Mouse (Mus musculus) right cerebral cortex, postnatal 36 days (tissue): ENCODE results near the gene Glipr1l3.
"Not testable (repeated sequence)": the region's sequence is repeated elsewhere in the genome, so short reads cannot be mapped to it uniquely, and the experiment has no call there.

Experiments used
- DNase-seq, 2 experiments: peaks; one replicate each; pipeline ENCODE4 v3.0.0; 2022; ENCODE audit warnings: low spot score in 2 of 2, mixed read lengths in 1 of 2

Gene Glipr1l3

DNA sequence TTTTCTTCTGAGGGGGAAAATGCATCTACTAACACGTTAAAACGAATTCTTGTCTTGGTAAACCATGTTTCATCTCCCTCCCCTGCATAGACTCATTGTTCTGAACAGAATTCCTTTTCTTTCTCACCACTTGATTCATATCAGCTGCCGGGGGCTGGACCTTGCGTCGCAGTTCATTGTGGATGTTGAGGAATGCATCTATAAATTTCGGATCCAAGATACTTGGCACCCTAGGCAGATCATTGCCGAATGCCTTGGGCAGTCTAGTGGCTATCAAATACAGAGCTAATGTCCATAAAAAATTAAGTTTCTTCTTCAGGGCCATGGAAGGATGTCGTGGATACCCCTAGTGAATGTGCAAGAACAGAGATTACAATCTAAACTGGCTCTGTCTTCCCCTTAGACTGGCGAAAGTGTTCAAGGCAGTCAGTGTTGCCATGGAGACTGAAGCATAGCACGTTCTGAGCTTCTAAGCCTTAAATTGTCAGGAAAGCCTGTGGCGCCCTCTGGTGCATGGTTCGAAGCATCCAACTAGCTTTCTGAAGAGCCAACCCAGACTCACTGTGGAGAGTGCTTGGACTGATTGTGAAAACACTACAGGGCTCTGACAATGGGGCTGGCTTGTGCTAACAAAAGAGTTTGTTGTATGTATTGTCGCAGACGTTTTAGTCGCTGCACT is at the start of gene Glipr1l3:
Gene Glipr1l3 (minus strand): TSS at position 446 of the 679 bp plus-strand sequence.
- peak; percentile 80 to 88 for DNase-seq

DNA sequence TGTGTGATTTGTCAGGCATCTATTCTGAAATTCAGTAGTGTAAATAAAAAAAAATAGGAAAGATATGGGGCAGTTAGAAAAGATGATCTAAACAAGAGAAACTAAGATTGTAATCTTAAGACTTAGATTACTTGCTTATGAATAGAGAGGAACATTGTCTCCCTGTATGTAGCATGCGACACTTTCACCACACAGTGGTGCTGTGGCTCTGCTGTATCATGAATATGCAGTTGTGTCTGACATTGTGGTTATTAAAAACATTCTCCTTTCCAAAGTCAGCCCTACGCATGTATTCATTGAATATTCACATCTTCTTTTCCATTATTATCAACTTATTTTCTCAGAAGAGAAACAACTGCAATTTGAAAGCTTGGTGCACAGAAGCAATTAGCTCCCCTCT is 43.3 kb upstream of the Glipr1l3 start:
- peak; percentile 18 to 22 for DNase-seq

DNA sequence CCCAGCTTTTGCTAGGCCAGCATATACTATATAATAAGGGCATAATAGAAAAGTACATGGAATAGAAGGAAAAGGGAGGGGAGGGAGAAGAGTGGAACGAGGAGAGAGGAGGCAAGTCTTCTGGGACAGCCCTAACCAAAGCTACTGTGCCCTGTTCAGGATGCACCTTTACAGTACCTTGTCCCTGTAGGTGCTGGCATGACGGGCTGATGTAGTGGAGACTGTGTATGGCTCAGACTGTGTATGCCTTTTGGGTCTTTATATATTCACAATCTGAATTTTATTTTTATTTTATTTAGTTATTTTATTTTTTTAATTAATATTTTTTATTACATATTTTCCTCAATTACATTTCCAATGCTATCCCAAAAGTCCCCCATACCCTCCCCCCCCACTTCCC is 33.8 kb upstream of the Glipr1l3 start:
- DNase-seq = not testable (repeated sequence)

DNA sequence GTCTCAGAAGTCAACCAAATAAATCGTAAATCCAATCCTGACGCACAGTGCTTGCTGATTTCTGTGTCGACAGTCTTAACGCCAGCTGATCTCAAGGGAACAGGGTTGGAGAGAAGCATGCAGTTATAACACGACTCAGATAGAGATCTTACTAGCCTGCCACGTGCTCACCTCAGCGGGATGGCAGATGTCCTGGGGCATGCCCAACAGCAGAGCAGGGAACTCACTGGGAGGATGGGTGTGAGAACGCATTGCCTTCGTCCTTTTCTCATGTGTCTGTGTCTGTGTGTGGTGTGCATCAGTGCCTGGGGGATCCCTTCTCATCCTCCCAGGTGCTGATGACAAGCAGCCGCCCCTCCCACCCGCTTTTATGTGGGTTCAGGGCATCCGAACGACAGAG is 16.9 kb upstream of the Glipr1l3 start:
- DNase-seq = not testable (repeated sequence)

DNA sequence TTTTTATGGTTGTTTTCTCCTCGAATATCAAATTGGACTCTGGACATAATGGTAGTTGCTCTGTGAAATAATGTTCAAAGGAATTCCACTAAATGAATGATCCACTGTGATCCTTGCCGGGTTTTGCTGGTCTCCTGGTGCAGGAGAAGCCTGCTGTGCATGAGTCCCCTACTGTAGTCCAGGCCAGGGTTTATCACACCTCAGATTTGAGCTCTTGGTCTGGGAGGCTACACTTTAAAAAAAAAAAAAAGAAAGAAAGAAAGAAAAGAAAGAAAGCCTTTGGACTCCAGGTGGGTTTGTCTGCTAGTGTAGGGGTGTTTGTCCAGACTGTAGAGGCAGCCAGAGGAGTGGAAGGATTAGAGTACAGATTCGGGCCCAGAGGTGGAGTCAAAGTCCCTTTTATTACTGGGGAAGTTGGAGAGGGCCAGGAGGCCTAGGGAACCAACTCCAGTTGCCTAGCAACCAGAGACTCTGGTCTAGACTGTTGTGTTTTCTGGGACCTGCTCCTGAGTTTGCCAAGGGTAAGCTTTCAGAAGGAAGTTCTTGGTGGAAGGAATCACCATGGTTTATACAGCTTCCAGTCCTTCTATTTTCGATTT is 3.1 kb upstream of the Glipr1l3 start, which contains the start of gene Caps2:
Gene Caps2 (plus strand): TSS at position 454 of the 599 bp plus-strand sequence.
- no peak for DNase-seq

DNA sequence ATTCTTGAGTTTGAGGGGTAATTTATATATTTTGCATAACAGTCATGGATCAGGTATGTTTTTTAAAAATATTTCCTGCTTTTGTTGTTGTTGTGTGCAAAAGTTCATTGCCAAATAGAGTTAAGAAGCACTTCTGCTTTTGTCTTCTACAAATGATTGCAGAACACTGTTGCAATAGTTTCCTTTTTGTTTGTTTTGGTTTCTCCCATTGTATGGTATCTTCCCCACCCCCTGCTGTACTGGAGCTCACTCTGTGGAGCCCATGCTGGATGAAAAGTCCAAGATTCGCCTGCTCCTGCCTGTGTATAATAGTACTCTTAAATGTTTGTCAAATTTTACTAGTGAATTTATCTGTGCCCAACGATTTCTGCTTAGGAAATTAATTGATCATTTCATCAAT is 20.3 kb downstream of the Glipr1l3 start:
- no peak for DNase-seq

DNA sequence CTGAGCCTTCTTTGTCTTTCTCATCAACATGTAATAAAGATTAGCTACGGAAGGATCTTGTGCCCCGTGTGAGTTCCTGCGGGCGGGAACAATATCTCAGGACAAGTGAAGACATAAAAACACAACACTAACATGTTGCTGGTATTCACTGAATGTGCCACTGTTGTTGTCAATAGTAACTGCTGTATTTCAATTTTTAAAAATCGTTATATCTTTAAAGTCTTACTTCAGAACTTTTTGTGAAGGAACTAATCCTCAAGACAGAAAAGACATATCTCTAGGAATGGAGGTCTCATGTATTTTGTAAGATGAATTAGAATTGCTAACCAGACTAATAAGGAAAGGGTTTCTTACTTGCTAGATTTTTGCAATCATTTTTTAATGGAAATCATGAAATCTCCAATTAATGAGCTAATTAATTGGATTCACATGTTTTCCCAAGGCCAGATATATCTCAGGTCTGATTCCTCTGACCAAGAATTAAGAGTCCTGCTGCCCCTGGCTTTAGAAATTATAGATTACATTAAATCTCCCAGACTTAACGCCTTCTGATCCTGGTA is 21.2 kb downstream of the Glipr1l3 start:
- no peak for DNase-seq

DNA sequence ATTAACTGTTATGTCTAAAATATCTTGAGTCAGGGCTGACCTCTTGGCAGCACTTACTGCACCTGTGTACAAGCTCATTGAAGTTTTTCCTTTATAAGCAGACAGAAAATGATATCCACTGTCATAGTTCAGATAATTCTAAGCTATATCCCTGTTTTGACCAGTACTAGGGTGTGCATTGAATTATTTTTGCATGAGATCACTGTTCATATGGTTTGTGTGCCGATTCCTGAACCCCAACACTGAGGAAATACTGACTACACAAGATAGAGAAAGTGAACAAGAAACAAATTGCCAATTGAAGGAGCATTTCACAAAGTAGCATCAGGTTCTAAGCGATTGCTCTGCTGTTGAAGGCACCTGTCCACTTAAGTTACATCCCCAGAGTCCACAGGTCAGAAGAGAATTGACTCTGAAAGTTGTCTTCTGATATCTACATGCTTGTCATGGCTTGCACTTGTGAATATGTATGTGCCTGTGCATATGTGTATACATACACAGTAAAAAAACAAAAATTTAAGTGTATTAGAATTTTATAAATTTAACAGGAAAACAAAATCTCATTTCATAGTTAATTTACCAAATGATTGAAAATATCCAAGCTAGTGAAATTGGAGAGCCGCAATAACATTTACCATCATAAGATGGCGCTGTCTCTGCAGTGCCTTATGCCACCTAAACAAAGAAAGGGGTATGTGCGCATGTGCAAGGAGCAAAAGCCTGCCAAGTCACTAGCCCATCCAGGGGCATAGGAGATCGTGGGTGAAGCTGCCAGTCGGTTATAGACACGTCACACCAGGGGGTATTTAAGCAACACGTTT is 21.9 kb downstream of the Glipr1l3 start:
- peak in 1 of 2 experiments; percentile 42 for DNase-seq

DNA sequence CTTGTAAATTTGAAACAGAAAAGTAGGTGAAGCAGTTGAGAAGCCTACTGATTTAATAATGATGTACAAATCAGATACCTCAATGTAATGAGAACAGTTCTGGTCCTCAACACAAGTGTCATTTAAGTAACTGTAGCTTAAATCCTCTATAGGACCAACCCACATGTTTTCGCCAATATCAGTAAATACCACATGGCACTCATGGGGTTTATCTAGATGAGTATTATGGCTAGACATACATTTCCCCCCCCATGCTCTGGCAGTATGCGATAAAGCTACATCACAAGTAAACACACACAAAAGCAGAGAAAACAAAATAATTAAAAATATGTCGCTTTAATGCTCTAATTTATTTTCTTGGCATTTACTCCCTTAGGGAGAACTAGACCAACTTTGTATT is 27.9 kb downstream of the Glipr1l3 start:
- DNase-seq = no peak

DNA sequence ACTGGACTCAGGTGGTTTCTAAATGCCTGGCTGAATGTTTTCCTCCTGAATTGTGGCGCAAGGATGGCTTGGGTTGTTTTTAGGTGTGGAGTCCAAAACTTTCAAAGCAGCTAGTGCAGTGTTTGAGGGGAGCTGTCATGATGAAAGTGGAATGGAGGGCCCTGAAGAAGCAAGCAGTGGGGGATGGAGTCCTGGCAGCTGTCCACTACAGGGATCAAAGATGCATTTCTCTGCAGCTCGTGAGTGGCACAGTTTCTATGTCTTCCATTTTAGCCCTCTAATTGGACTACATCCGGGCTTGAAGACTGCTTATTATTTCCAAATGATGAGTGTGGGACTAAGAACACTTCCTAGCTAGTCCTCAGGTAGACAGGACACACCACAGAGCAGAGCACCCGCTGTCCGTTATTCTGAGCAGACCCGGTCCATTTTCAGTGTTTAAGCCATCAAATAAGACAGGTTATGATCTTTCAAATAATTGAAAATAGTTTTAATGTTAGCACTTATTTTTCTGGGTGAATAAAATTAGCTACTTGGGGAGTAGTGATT is 32.4 kb downstream of the Glipr1l3 start:
- DNase-seq = not testable (repeated sequence)

DNA sequence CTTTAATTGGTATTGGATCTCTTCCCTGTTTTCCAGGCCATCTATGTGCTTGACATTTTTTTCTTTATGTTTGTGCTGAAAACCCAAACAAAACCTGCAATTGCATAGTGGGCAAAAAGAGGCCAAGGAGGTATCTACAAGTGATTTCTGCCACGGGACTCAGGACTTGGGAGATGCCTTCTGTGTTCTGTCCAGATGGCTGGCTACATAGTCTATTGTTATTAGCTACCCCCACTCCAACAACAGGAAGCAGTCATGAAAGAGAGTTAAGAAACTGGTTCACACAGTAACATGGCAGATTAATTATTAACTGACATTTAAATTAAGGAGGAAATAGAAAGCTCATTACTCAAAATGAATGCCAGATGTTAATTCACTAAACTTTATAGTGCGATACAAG is 35.0 kb downstream of the Glipr1l3 start:
- not testable (repeated sequence) for DNase-seq

DNA sequence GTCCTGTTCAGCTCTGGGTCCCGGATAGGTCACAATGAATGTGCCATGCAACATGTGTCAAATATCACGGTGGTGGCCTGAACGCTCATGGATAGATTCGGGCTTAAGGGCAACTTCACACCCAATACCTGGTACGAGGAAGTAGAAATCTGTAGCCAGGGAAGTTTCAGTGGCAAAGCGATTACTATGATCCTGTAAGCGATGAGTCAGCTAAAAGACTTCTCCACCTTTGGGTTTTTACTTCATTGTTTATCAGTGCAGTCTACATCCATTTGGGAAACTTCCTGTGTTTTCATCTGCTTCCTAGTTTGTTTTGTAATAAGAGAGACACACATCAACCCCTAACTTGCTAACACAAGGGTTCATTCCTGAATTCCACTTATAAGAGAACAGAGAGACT is 49.7 kb downstream of the Glipr1l3 start:
- DNase-seq = no peak

DNA sequence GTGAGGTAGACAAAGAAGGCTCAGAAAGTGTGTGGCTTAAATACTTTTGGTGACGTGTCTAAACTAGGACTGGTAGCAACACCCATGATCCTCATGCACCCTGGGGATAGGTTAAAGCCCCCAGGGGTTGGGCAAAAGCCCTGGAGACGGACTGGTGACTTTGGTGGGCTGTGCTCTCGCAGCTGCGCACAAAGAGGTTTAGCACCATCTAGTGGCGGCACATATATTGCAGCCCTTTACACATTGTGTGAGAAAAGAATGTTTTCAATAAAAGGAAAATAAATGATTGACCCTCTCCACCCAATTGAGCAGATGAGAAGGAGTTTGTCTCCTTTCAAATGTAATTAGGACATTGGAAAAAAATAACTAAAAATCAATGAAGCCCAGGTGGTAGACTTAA is 54.3 kb downstream of the Glipr1l3 start:
- DNase-seq = peak; percentile 2 to 12
